Mouse (Mus musculus) cerebellum, adult 9-10 months (tissue): ENCODE measurements at regions not wholly inside any gene's neighbourhood (a gene's known extent, or its start where the extent isn't known, plus 50 kb on each side); places are given as distances from the start of the nearest gene placed in this dataset.

Source experiments
- DNase-seq: peaks from one replicate; pipeline ENCODE4 v3.0.0; 2022

- no peak for DNase-seq
Observed at GRCm38 (mm10) chr12:109893657-109894056, 293.5 kb upstream of the Rtl1 start.

GRCm38 (mm10) chr12:109895389-109895788, 295.3 kb upstream of the Rtl1 start:
- DNase-seq = no peak

GRCm38 (mm10) chr12:109896397-109896796, 296.3 kb upstream of the Rtl1 start:
- no peak for DNase-seq

- DNase-seq = no peak
Observed at GRCm38 (mm10) chr12:109896906-109897305, 296.8 kb upstream of the Rtl1 start.

GRCm38 (mm10) chr12:109897861-109898385, 297.8 kb upstream of the Rtl1 start:
- no peak for DNase-seq

GRCm38 (mm10) chr12:109899420-109899819, 299.3 kb upstream of the Rtl1 start:
- DNase-seq = no peak

- DNase-seq = no peak
Observed at GRCm38 (mm10) chr12:109910966-109911495, 310.9 kb upstream of the Rtl1 start.

GRCm38 (mm10) chr12:109911506-109911905, 311.4 kb upstream of the Rtl1 start:
- DNase-seq = no peak

- DNase-seq = no peak
Observed at GRCm38 (mm10) chr12:109917761-109918160, 317.6 kb upstream of the Rtl1 start.

GRCm38 (mm10) chr12:109918901-109919300, 318.8 kb upstream of the Rtl1 start:
- DNase-seq = no peak

GRCm38 (mm10) chr12:109922111-109922510, 322.0 kb upstream of the Rtl1 start:
- DNase-seq = no peak

- no peak for DNase-seq
Observed at GRCm38 (mm10) chr12:109925866-109926265, 325.7 kb upstream of the Rtl1 start.

GRCm38 (mm10) chr12:109926643-109927042, 326.5 kb upstream of the Rtl1 start:
- DNase-seq = no peak

- DNase-seq = no peak
Observed at GRCm38 (mm10) chr12:109946179-109946578, 332.7 kb upstream of the Dio3 start.

GRCm38 (mm10) chr12:109946936-109947335, 331.9 kb upstream of the Dio3 start:
- no peak for DNase-seq

GRCm38 (mm10) chr12:109947886-109948433, 330.9 kb upstream of the Dio3 start:
- no peak for DNase-seq

- DNase-seq = no peak
Observed at GRCm38 (mm10) chr12:109948434-109948984, 330.4 kb upstream of the Dio3 start.

- DNase-seq = no peak
Observed at GRCm38 (mm10) chr12:109949231-109949965, 329.5 kb upstream of the Dio3 start.

- no peak for DNase-seq
Observed at GRCm38 (mm10) chr12:109950632-109951031, 328.2 kb upstream of the Dio3 start.

- DNase-seq = no peak
Observed at GRCm38 (mm10) chr12:109951473-109951872, 327.4 kb upstream of the Dio3 start.

- no peak for DNase-seq
Observed at GRCm38 (mm10) chr12:109951884-109952456, 326.9 kb upstream of the Dio3 start.

GRCm38 (mm10) chr12:109952933-109953332, 325.9 kb upstream of the Dio3 start:
- no peak for DNase-seq

- no peak for DNase-seq
Observed at GRCm38 (mm10) chr12:109957305-109957704, 321.6 kb upstream of the Dio3 start.
